Mouse (Mus musculus) frontal cortex, postnatal 14 days (tissue): Measurements from ENCODE around the gene Hmga2.

Experiments
- DNase-seq, 2 experiments: peaks; one replicate each; pipeline ENCODE4 v3.0.0; 2022; ENCODE audit warnings: low spot score in 2 of 2

Gene Hmga2

GRCm38 (mm10) chr10:120473218-120473617 is 3.1 kb downstream of the Hmga2 start:
- DNase-seq = no peak

- DNase-seq = no peak
Observed at GRCm38 (mm10) chr10:120472606-120473005, 3.7 kb downstream of the Hmga2 start.

- DNase-seq = no peak
Observed at GRCm38 (mm10) chr10:120465121-120465520, 11.1 kb downstream of the Hmga2 start.

- no peak for DNase-seq
Observed at GRCm38 (mm10) chr10:120461769-120462168, 14.5 kb downstream of the Hmga2 start.

- DNase-seq = no peak
Observed at GRCm38 (mm10) chr10:120461301-120461700, 15.0 kb downstream of the Hmga2 start.

GRCm38 (mm10) chr10:120458866-120459265 is 17.4 kb downstream of the Hmga2 start:
- DNase-seq = no peak

- DNase-seq = no peak
Observed at GRCm38 (mm10) chr10:120449661-120450284, 26.5 kb downstream of the Hmga2 start.

GRCm38 (mm10) chr10:120446799-120447198 is 29.5 kb downstream of the Hmga2 start:
- no peak for DNase-seq

GRCm38 (mm10) chr10:120446206-120446605 is 30.1 kb downstream of the Hmga2 start:
- DNase-seq = no peak

GRCm38 (mm10) chr10:120444463-120445070 is 31.7 kb downstream of the Hmga2 start:
- no peak for DNase-seq

- DNase-seq = no peak
Observed at GRCm38 (mm10) chr10:120443757-120444311, 32.4 kb downstream of the Hmga2 start.

GRCm38 (mm10) chr10:120441254-120441653 is 35.0 kb downstream of the Hmga2 start:
- no peak for DNase-seq

- DNase-seq = no peak
Observed at GRCm38 (mm10) chr10:120434433-120434832, 41.8 kb downstream of the Hmga2 start.

- DNase-seq = no peak
Observed at GRCm38 (mm10) chr10:120433463-120433815, 42.8 kb downstream of the Hmga2 start.

GRCm38 (mm10) chr10:120432731-120433462 is 43.4 kb downstream of the Hmga2 start:
- DNase-seq = no peak

GRCm38 (mm10) chr10:120432081-120432480 is 44.2 kb downstream of the Hmga2 start:
- no peak for DNase-seq

- DNase-seq = no peak
Observed at GRCm38 (mm10) chr10:120431435-120431834, 44.8 kb downstream of the Hmga2 start.

GRCm38 (mm10) chr10:120430422-120430821 is 45.8 kb downstream of the Hmga2 start:
- DNase-seq = no peak

- DNase-seq = no peak
Observed at GRCm38 (mm10) chr10:120429758-120430259, 46.5 kb downstream of the Hmga2 start.

GRCm38 (mm10) chr10:120429199-120429551 is 47.1 kb downstream of the Hmga2 start:
- no peak for DNase-seq

- peak in 1 of 2 experiments; percentile 10 for DNase-seq
Observed at GRCm38 (mm10) chr10:120428430-120429198, 47.7 kb downstream of the Hmga2 start.

- DNase-seq = no peak
Observed at GRCm38 (mm10) chr10:120426086-120426610, 50.1 kb downstream of the Hmga2 start.
